Mouse (Mus musculus): ENCODE data around the gene Cnot10.

- TF ChIP-seq CTCF (IDR thresholded peaks at IDR 0.05; ENCODE audit: low read depth, low read length) (no peak), POLR2A (IDR thresholded peaks at IDR 0.05; ENCODE audit: extremely low read depth, insufficient read depth, low read length) (no peak)
Measured at GRCm38 (mm10) chr9:114560141-114560540, 79.8 kb downstream of the Cnot10 start.
